Mouse (Mus musculus) MEL (cell line): ENCODE measurements around the gene Mri1. TPM values are rescaled to one million over a fixed set of nuclear protein-coding genes. Genes with fewer than 3 reads are reported as not detected.

Source experiments
- DNase-seq: peaks from one replicate; pipeline ENCODE4 v3.0.0; 2011; ENCODE audit warnings: low read depth, low spot score
- H3K27ac ChIP-seq: 2 replicates; pipeline ENCODE4 v1.5.1; 2012; ENCODE audit warnings: low read depth, mild to moderate bottlenecking, control low read depth, low read length, moderate library complexity; ENCODE audit not compliant: control insufficient read depth
- H3K27me3 ChIP-seq, 2 experiments: fragments of 150-350 bp in 1 of 2; sonication (generic) in 1 of 2; 2 replicates each; pipeline ENCODE4 v1.6.1; 2012; ENCODE audit warnings: low read length in 2 of 2, mild to moderate bottlenecking in 2 of 2, improper control_type of control experiment in 1 of 2, moderate library complexity in 1 of 2; ENCODE audit not compliant: insufficient read depth in 2 of 2, control insufficient read depth in 1 of 2
- H3K36me3 ChIP-seq, 2 experiments: 2 replicates each; pipeline ENCODE4 v1.6.1; 2012 to 2014; ENCODE audit warnings: low read length in 2 of 2, improper control_type of control experiment in 1 of 2, inconsistent platforms in 1 of 2, mild to moderate bottlenecking in 1 of 2; ENCODE audit not compliant: insufficient read depth in 2 of 2, control insufficient read depth in 1 of 2
- H3K4me1 ChIP-seq, 2 experiments: fragments of 150-350 bp in 1 of 2; sonication (generic) in 1 of 2; 2 replicates each; pipeline ENCODE4 v1.6.1; 2012; ENCODE audit warnings: low read length in 2 of 2, improper control_type of control experiment in 1 of 2, mild to moderate bottlenecking in 1 of 2; ENCODE audit not compliant: insufficient read depth in 2 of 2, control insufficient read depth in 1 of 2
- H3K4me3 ChIP-seq, 2 experiments: fragments of 150-350 bp in 1 of 2; sonication (generic) in 1 of 2; 2 replicates each; pipeline ENCODE4 v1.5.1; 2012; ENCODE audit warnings: low read depth in 2 of 2, low read length in 2 of 2, mild to moderate bottlenecking in 2 of 2, moderate library complexity in 2 of 2, control low read depth in 1 of 2, improper control_type of control experiment in 1 of 2; ENCODE audit not compliant: control insufficient read depth in 1 of 2, insufficient read depth in 1 of 2
- H3K79me2 ChIP-seq: 2 replicates; pipeline ENCODE4 v1.6.1; 2012; ENCODE audit warnings: mild to moderate bottlenecking, low read length, moderate library complexity; ENCODE audit not compliant: control insufficient read depth, poor library complexity, insufficient read depth
- H3K9ac ChIP-seq: 2 replicates; pipeline ENCODE4 v1.6.1; 2012; ENCODE audit warnings: low read depth, mild to moderate bottlenecking, control low read depth, low read length, moderate library complexity; ENCODE audit not compliant: control insufficient read depth, poor library complexity, severe bottlenecking
- H3K9me3 ChIP-seq: fragments of 150-350 bp; sonication (generic); replicated peaks from 2 replicates; pipeline ENCODE4 v1.6.1; 2012; ENCODE audit warnings: mild to moderate bottlenecking, low read length, improper control_type of control experiment, moderate library complexity; ENCODE audit not compliant: insufficient read depth
- BHLHE40 ChIP-seq: IDR thresholded peaks from 2 replicates; pipeline ENCODE4 v1.6.1; 2012; ENCODE audit warnings: low read depth, mild to moderate bottlenecking, inconsistent platforms, low read length, improper control_type of control experiment, borderline replicate concordance
- CHD2 ChIP-seq: IDR thresholded peaks from 2 replicates; pipeline ENCODE4 v1.6.1; 2011; ENCODE audit warnings: low read length, improper control_type of control experiment
- CTCF ChIP-seq, 3 experiments: IDR thresholded peaks in 2 of 3; conservative IDR thresholded peaks in 1 of 3; 2 replicates each; pipeline ENCODE4 v1.5.1; 2011 to 2012; ENCODE audit warnings: low read length in 3 of 3, low read depth in 2 of 3, mild to moderate bottlenecking in 2 of 3, improper control_type of control experiment in 1 of 3, inconsistent platforms in 1 of 3, mixed read lengths in 1 of 3, moderate library complexity in 1 of 3; ENCODE audit not compliant: control insufficient read depth in 1 of 3, insufficient read depth in 1 of 3, poor library complexity in 1 of 3, severe bottlenecking in 1 of 3
- E2F4 ChIP-seq: IDR thresholded peaks from 2 replicates; pipeline ENCODE4 v1.6.1; 2011; ENCODE audit warnings: low read depth, low read length, improper control_type of control experiment, borderline replicate concordance
- ELF1 ChIP-seq: IDR thresholded peaks from 2 replicates; pipeline ENCODE4 v1.6.1; 2014; ENCODE audit warnings: low read depth, mild to moderate bottlenecking, inconsistent platforms, low read length, improper control_type of control experiment, moderate library complexity
- GABPA ChIP-seq: IDR thresholded peaks from 2 replicates; pipeline ENCODE4 v1.6.1; 2012; ENCODE audit warnings: low read depth, mild to moderate bottlenecking, inconsistent platforms, low read length, improper control_type of control experiment, moderate library complexity
- GATA1 ChIP-seq: IDR thresholded peaks from 2 replicates; pipeline ENCODE4 v1.6.1; 2011; ENCODE audit warnings: low read depth, low read length, improper control_type of control experiment
- MAFK ChIP-seq: IDR thresholded peaks from 2 replicates; pipeline ENCODE4 v1.6.1; 2011; ENCODE audit warnings: low read depth, mild to moderate bottlenecking, low read length, improper control_type of control experiment, borderline replicate concordance
- MAX ChIP-seq: IDR thresholded peaks from 2 replicates; pipeline ENCODE4 v1.6.1; 2011; ENCODE audit warnings: low read length, improper control_type of control experiment
- MAZ ChIP-seq: IDR thresholded peaks from 2 replicates; pipeline ENCODE4 v1.6.1; 2012; ENCODE audit warnings: low read depth, mild to moderate bottlenecking, inconsistent platforms, low read length, improper control_type of control experiment
- MYB ChIP-seq: IDR thresholded peaks from 2 replicates; pipeline ENCODE4 v1.6.1; 2011; ENCODE audit warnings: mild to moderate bottlenecking, low read depth, low read length, improper control_type of control experiment
- MYC ChIP-seq: IDR thresholded peaks from 2 replicates; pipeline ENCODE4 v1.6.1; 2011; ENCODE audit warnings: low read depth, mild to moderate bottlenecking, low read length, improper control_type of control experiment, moderate library complexity
- NELFE ChIP-seq: IDR thresholded peaks from 2 replicates; pipeline ENCODE4 v1.6.1; 2011; ENCODE audit warnings: low read depth, low read length, improper control_type of control experiment
- NRF1 ChIP-seq: IDR thresholded peaks from 2 replicates; pipeline ENCODE4 v1.6.1; 2014; ENCODE audit warnings: low read depth, mild to moderate bottlenecking, inconsistent platforms, low read length, improper control_type of control experiment, moderate library complexity; ENCODE audit not compliant: poor library complexity, insufficient read depth, severe bottlenecking
- POLR2A ChIP-seq, 2 experiments: IDR thresholded peaks; 2 replicates each; pipeline ENCODE4 v1.6.1; 2011 to 2012; ENCODE audit warnings: low read length in 2 of 2, mild to moderate bottlenecking in 2 of 2, control low read depth in 1 of 2, improper control_type of control experiment in 1 of 2, low read depth in 1 of 2, moderate library complexity in 1 of 2; ENCODE audit not compliant: control insufficient read depth in 1 of 2, insufficient read depth in 1 of 2, poor library complexity in 1 of 2
- POLR2AphosphoS2 ChIP-seq: IDR thresholded peaks from 2 replicates; pipeline ENCODE4 v1.6.1; 2011; ENCODE audit warnings: low read length, improper control_type of control experiment
- POLR2AphosphoS5 ChIP-seq: IDR thresholded peaks from 2 replicates; pipeline ENCODE4 v1.6.1; 2012; ENCODE audit warnings: low read depth, borderline replicate concordance, mild to moderate bottlenecking, inconsistent platforms, low read length, moderate library complexity, mixed read lengths
- RCOR1 ChIP-seq: IDR thresholded peaks from 2 replicates; pipeline ENCODE4 v1.6.1; 2012; ENCODE audit warnings: low read depth, mild to moderate bottlenecking, inconsistent platforms, low read length, improper control_type of control experiment
- SIN3A ChIP-seq: IDR thresholded peaks from 2 replicates; pipeline ENCODE4 v1.6.1; 2012; ENCODE audit warnings: low read length, improper control_type of control experiment, inconsistent platforms
- TAL1 ChIP-seq: IDR thresholded peaks from 2 replicates; pipeline ENCODE4 v1.6.1; 2012; ENCODE audit warnings: mild to moderate bottlenecking, inconsistent platforms, low read length, moderate library complexity, mixed read lengths
- TBP ChIP-seq: IDR thresholded peaks from 2 replicates; pipeline ENCODE4 v1.8.0; 2011; ENCODE audit warnings: low read depth, low read length, improper control_type of control experiment
- TCF12 ChIP-seq: IDR thresholded peaks from 2 replicates; pipeline ENCODE4 v1.6.1; 2014; ENCODE audit warnings: low read depth, mild to moderate bottlenecking, inconsistent platforms, low read length, improper control_type of control experiment, moderate library complexity
- USF1 ChIP-seq: IDR thresholded peaks from 2 replicates; pipeline ENCODE4 v1.6.1; 2014; ENCODE audit warnings: low read depth, mild to moderate bottlenecking, inconsistent platforms, low read length, improper control_type of control experiment, moderate library complexity
- USF2 ChIP-seq, 2 experiments: IDR thresholded peaks; 2 replicates each; pipeline ENCODE4 v1.6.1; 2011 to 2012; ENCODE audit warnings: improper control_type of control experiment in 2 of 2, low read length in 2 of 2, borderline replicate concordance in 1 of 2, inconsistent platforms in 1 of 2, low read depth in 1 of 2, mild to moderate bottlenecking in 1 of 2; ENCODE audit not compliant: insufficient read depth in 1 of 2
- ZKSCAN1 ChIP-seq: IDR thresholded peaks from 2 replicates; pipeline ENCODE4 v1.6.1; 2012; ENCODE audit warnings: low read depth, mild to moderate bottlenecking, inconsistent platforms, low read length, improper control_type of control experiment, moderate library complexity
- ZNF384 ChIP-seq: IDR thresholded peaks from 2 replicates; pipeline ENCODE4 v1.6.1; 2012; ENCODE audit warnings: low read depth, mild to moderate bottlenecking, inconsistent platforms, low read length, improper control_type of control experiment
- polyA plus RNA-seq, 2 experiments: library from polyadenylated mRNA; stranded (reverse) in 1 of 2; unstranded in 1 of 2; fragments of >175 nt in 1 of 2; fragments of >200 nt in 1 of 2; gene quantifications; 2 replicates each; pipeline versions ENCODE4 v1.2.1 to v1.2.4; 2012; ENCODE audit warnings: low replicate concordance in 2 of 2, low read depth in 1 of 2; ENCODE audit not compliant: insufficient read length in 2 of 2, insufficient read depth in 1 of 2, missing spikeins in 1 of 2
- total RNA-seq: library from RNA; depleted of rRNA; stranded (reverse); fragments of 300-350 nt; gene quantifications from 2 replicates; pipeline ENCODE4 v1.2.3, GENCODE M21; 2012

Mri1 gene
- total and polyA plus RNA-seq, 3 experiments = 27.8 to 43.2 TPM; not detected in 1

- no peak for TF ChIP-seq NRF1
- no peak for TF ChIP-seq CTCF (IDR thresholded peaks at IDR 0.05 in 2 of 3, conservative IDR thresholded peaks at IDR 0.05 in 1 of 3; ENCODE audit: control insufficient read depth in 1 of 3, insufficient read depth in 1 of 3, low read depth in 2 of 3, low read length in 3 of 3, poor library complexity in 1 of 3, severe bottlenecking in 1 of 3)
- TF ChIP-seq NELFE = peak; percentile 60
- TF ChIP-seq MAZ = peak; percentile 23; the same call in 1 of the 2 replicates
- no peak for TF ChIP-seq ZKSCAN1
- no peak for TF ChIP-seq MAX
- TF ChIP-seq POLR2AphosphoS5 = no peak
- TF ChIP-seq TCF12 = no peak
- TF ChIP-seq POLR2AphosphoS2 = no peak
- TF ChIP-seq TBP = no peak
- no peak for TF ChIP-seq ZNF384
- no peak for TF ChIP-seq MAFK
- no peak for TF ChIP-seq TAL1
- no peak for TF ChIP-seq USF1
- TF ChIP-seq GATA1 = no peak
Measured at GRCm38 (mm10) chr8:84202938-84203917, 53.9 kb downstream of the Mri1 start (continued).

- Histone ChIP-seq H3K27ac (no peak overlapping the region; the same call in 1 of the 2 replicates), H3K36me3 (peaks cover 0 to 7% of the 10 kb centered on the region in 2 experiments; a peak in 1 of 4 replicates), H3K4me3 (0 out of 4 replicates have a peak overlapping the region, but pooled peaks of 1 of the 2 experiments have one; percentile 2), H3K4me1 (peaks cover 0 to 35% of the 10 kb centered on the region in 2 experiments), H3K9me3 (no peaks in the 10 kb centered on the region), H3K27me3 (no peaks in the 10 kb centered on the region), H3K9ac (no peak overlapping the region), H3K79me2 (peaks cover 4% of the 10 kb centered on the region; the same call in 1 of the 2 replicates)
- no peak for TF ChIP-seq RCOR1
- no peak for TF ChIP-seq TCF12
- TF ChIP-seq TBP = no peak
- TF ChIP-seq ELF1 = no peak
- no peak for TF ChIP-seq MYB
- TF ChIP-seq BHLHE40 = no peak
- no peak for TF ChIP-seq POLR2A (IDR thresholded peaks at IDR 0.05; ENCODE audit: control insufficient read depth in 1 of 2, insufficient read depth in 1 of 2, low read depth in 1 of 2, low read length in 2 of 2, poor library complexity in 1 of 2)
- no peak for TF ChIP-seq E2F4
- no peak for TF ChIP-seq MYC
- no peak for TF ChIP-seq MAFK
- TF ChIP-seq MAX = no peak
- no peak for TF ChIP-seq POLR2AphosphoS5
- TF ChIP-seq SIN3A = no peak
- no peak for TF ChIP-seq CHD2
- TF ChIP-seq GABPA = no peak
- TF ChIP-seq USF2 (IDR thresholded peaks at IDR 0.05; ENCODE audit: borderline replicate concordance in 1 of 2, insufficient read depth in 1 of 2, low read depth in 1 of 2, low read length in 2 of 2) = no peak
- DNase-seq = peak; percentile 52
Measured at GRCm38 (mm10) chr8:84202466-84202865, 54.7 kb downstream of the Mri1 start.
